Comparison of ENCODE assay signal across 24 mouse cellular contexts in the genomic region with DNA sequence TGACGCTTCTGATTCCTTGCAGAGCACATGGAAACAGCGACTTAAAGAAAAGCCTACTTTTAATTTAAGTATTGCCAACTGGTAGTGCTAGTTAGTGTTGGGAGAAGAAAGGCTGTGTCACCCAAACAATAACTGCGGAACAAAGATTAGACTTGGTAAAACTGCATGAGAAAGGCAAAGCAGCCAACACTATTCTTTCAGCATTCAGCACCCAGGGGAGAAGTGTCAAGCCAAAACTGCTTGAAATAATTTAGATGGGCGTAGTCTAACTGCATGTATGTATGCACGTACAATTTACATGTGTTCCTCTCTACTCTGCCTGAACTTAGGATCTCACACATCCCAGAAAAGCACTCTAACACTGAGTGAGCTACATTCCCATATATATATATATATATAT. TPM values are rescaled to one million over a fixed set of nuclear protein-coding genes. Genes with fewer than 3 reads are reported as not detected.
DNase-seq lines count a peak whose midpoint lies in the region; ATAC-seq and TF ChIP-seq lines count a peak whose summit lies in the region.
"Had no signal": no experiment of that assay in that cellular context is flagged by ENCODE, and none has a peak within 500 bp of the region (broad histone marks: within the 10 kb centered on the region; RNA-seq: fewer than 3 reads in every experiment).

No protein-coding gene starts in this region.

- no peak overlapping the region for H3K4me3 ChIP-seq in heart, adult 2 months
- no peak overlapping the region for H3K4me3 ChIP-seq in liver, postnatal 0 days (ENCODE audit: low read depth, low read length)
- no peak overlapping the region for H3K4me3 ChIP-seq in midbrain, embryonic 11.5 days (ENCODE audit: low read depth, low read length)
- H3K4me3 ChIP-seq in midbrain, embryonic 10.5 days: no peak overlapping the region
- H3K4me3 ChIP-seq: embryonic facial prominence, embryonic 10.5 days; embryonic facial prominence, embryonic 12.5 days; forebrain, embryonic 13.5 days; forebrain, embryonic 15.5 days had no signal

- H3K79me2 ChIP-seq in heart, adult 2 months (replicated peaks; ENCODE audit: control insufficient read depth, insufficient read depth, low read length): no peaks in the 10 kb centered on the region

- no peak for TF ChIP-seq CTCF in heart, adult 2 months (IDR thresholded peaks at IDR 0.05)
- TF ChIP-seq CTCF in liver, postnatal 0 days (IDR thresholded peaks at IDR 0.05; ENCODE audit: low read depth): no peak

- H3K27ac ChIP-seq in heart, adult 2 months: no peak overlapping the region
- no peak overlapping the region for H3K27ac ChIP-seq in liver, postnatal 0 days (ENCODE audit: low read depth)
- H3K27ac ChIP-seq in midbrain, embryonic 11.5 days (ENCODE audit: low read depth, low read length): no peak overlapping the region
- no peak overlapping the region for H3K27ac ChIP-seq in midbrain, embryonic 10.5 days (replicated peaks)
- H3K27ac ChIP-seq: embryonic facial prominence, embryonic 10.5 days; embryonic facial prominence, embryonic 12.5 days; forebrain, embryonic 13.5 days; forebrain, embryonic 15.5 days had no signal

- peak; percentile 36 for DNase-seq in heart, adult 11 months
- no peak for DNase-seq in heart, adult 2 months
- peak; percentile 1 for DNase-seq in liver, postnatal 0 days
- DNase-seq in liver: no peak
- DNase-seq in midbrain, embryonic 11.5 days (ENCODE audit: low spot score, missing footprints): peak; percentile 23
- no peak for DNase-seq in midbrain, embryonic 10.5 days (ENCODE audit: low spot score)
- peak; percentile 58 for DNase-seq in ZHBTc4 (ENCODE audit: low read depth, low spot score)
- DNase-seq in kidney, postnatal 36 days: no peak
- DNase-seq: adrenal gland, adult 8-10 months; adrenal gland, postnatal 14 days; adrenal gland, postnatal 36 days; cerebellum, adult 11-12 months; cerebellum, adult 2 months; cerebellum, adult 9-11 months; cerebellum, postnatal 25 days; forebrain, postnatal 0 days had no signal

- H3K36me3 ChIP-seq in heart, adult 2 months (ENCODE audit: control insufficient read depth, insufficient read depth, low read length): no peaks in the 10 kb centered on the region
- H3K36me3 ChIP-seq in liver, postnatal 0 days (replicated peaks; ENCODE audit: insufficient read depth, low read length): no peaks in the 10 kb centered on the region
- H3K36me3 ChIP-seq in midbrain, embryonic 11.5 days (ENCODE audit: control insufficient read depth, insufficient read depth, low read length): no peaks in the 10 kb centered on the region
- no peaks in the 10 kb centered on the region for H3K36me3 ChIP-seq in midbrain, embryonic 10.5 days
- H3K36me3 ChIP-seq: embryonic facial prominence, embryonic 10.5 days; forebrain, embryonic 15.5 days had no signal

- no peaks in the 10 kb centered on the region for H3K9me3 ChIP-seq in liver, postnatal 0 days (ENCODE audit: low read length)
- H3K9me3 ChIP-seq in midbrain, embryonic 11.5 days (ENCODE audit: control insufficient read depth, low read length): no peaks in the 10 kb centered on the region
- no peaks in the 10 kb centered on the region for H3K9me3 ChIP-seq in midbrain, embryonic 10.5 days (replicated peaks)
- H3K9me3 ChIP-seq: embryonic facial prominence, embryonic 10.5 days; embryonic facial prominence, embryonic 12.5 days; forebrain, embryonic 13.5 days; forebrain, embryonic 15.5 days had no signal

- intact Hi-C loops in heart, adult 2 months (cut with DNase I): loop anchor here (10.0 kb wide), 1 partner anchor 650 kb away; no protein-coding TSS in a partner anchor

- no peaks in the 10 kb centered on the region for H3K27me3 ChIP-seq in heart, adult 2 months (ENCODE audit: control insufficient read depth, insufficient read depth, low read length)
- 0 out of 2 replicates have a peak, but pooled peaks cover 3% of the 10 kb centered on the region for H3K27me3 ChIP-seq in liver, postnatal 0 days (ENCODE audit: insufficient read depth, low read length)
- H3K27me3 ChIP-seq in midbrain, embryonic 11.5 days (ENCODE audit: control insufficient read depth, insufficient read depth, low read length): peaks cover 17% of the 10 kb centered on the region
- H3K27me3 ChIP-seq in midbrain, embryonic 10.5 days (ENCODE audit: low read depth, poor library complexity, severe bottlenecking): peaks cover 35% of the 10 kb centered on the region
- H3K27me3 ChIP-seq: CH12.LX had no signal

- no peak for ATAC-seq in liver, postnatal 0 days
- no peak for ATAC-seq in midbrain, embryonic 11.5 days (ENCODE audit: low FRiP score)
- ATAC-seq: activated CD4-positive, CD25-positive, alpha-beta regulatory T cell, adult 4 months; CD4-positive, CD25-positive, alpha-beta regulatory T cell, adult 4 months; forebrain, embryonic 13.5 days; forebrain, embryonic 15.5 days; forebrain, postnatal 0 days had no signal

- no peaks in the 10 kb centered on the region; the same call in 1 of the 2 replicates for H3K4me1 ChIP-seq in heart, adult 2 months (ENCODE audit: control insufficient read depth, insufficient read depth, low read length)
- peaks cover 16% of the 10 kb centered on the region; the same call in 1 of the 2 replicates for H3K4me1 ChIP-seq in liver, postnatal 0 days (ENCODE audit: insufficient read depth)
- H3K4me1 ChIP-seq in midbrain, embryonic 11.5 days (ENCODE audit: control insufficient read depth, insufficient read depth, low read length): peaks cover 10% of the 10 kb centered on the region
- H3K4me1 ChIP-seq in midbrain, embryonic 10.5 days: peaks cover 22% of the 10 kb centered on the region

- TF ChIP-seq POLR2A in heart, adult 2 months (IDR thresholded peaks at IDR 0.05; ENCODE audit: insufficient read depth, low read depth, low read length): no peak

- H3K9ac ChIP-seq in heart, adult 2 months (ENCODE audit: low read depth, low read length): no peak overlapping the region
- H3K9ac ChIP-seq in liver, postnatal 0 days (replicated peaks): no peak overlapping the region
- H3K9ac ChIP-seq in midbrain, embryonic 11.5 days (ENCODE audit: low read length): no peak overlapping the region
- H3K9ac ChIP-seq: embryonic facial prominence, embryonic 12.5 days; forebrain, embryonic 13.5 days; forebrain, embryonic 15.5 days; forebrain, postnatal 0 days had no signal

- no peak for TF ChIP-seq EP300 in heart, adult 2 months (IDR thresholded peaks at IDR 0.05; ENCODE audit: insufficient read depth, low read depth, low read length)
- no peak for TF ChIP-seq EP300 in liver, postnatal 0 days (IDR thresholded peaks at IDR 0.05; ENCODE audit: low read depth)

- WGBS in heart, adult 2 months: 56% methylated on average over 5 of the region's 5 CpGs
- 71% methylated on average over 5 of the region's 5 CpGs for WGBS in liver, postnatal 0 days (ENCODE audit: insufficient replicate concordance)
- WGBS in midbrain, embryonic 11.5 days: 80% methylated on average over 5 of the region's 5 CpGs
- WGBS in midbrain, embryonic 10.5 days: 80% methylated on average over 5 of the region's 5 CpGs

- H3K4me2 ChIP-seq in liver, postnatal 0 days (ENCODE audit: low read depth, low read length): no peak overlapping the region
- H3K4me2 ChIP-seq in midbrain, embryonic 11.5 days: no peak overlapping the region
- H3K4me2 ChIP-seq: embryonic facial prominence, embryonic 12.5 days; forebrain, embryonic 13.5 days; forebrain, embryonic 15.5 days had no signal

RNA-seq across cellular contexts. Expression of a gene that starts 4.2 kb away (rescaled TPM):
- total RNA-seq in heart, adult 2 months (2021): 1 to 10 TPM; 2.2 to 3.7 TPM
- polyA plus RNA-seq in heart, adult 2 months (2012; rRNA removed): 3.3 TPM in 2 replicates
- 2.8 TPM in 2 replicates for polyA plus RNA-seq in liver, postnatal 0 days (2015; fragmentation: Nextera tagmentation; extraction: Ambion mirVana)
- 1.5 and 2.0 TPM in 2 replicates for polyA plus RNA-seq in midbrain, embryonic 11.5 days (2014; fragmentation: Nextera tagmentation; extraction: Ambion mirVana)
- polyA plus RNA-seq in midbrain, embryonic 10.5 days (2016; fragmentation: Nextera tagmentation; extraction: Ambion mirVana): 1.4 and 1.9 TPM in 2 replicates

RNA-seq across cellular contexts. Expression of a gene that starts 10.3 kb away (rescaled TPM):
- total RNA-seq in heart, adult 2 months (2021): 1 to 10 TPM; 3.1 to 5.8 TPM
- 7.3 and 10.7 TPM in 2 replicates for polyA plus RNA-seq in heart, adult 2 months (2012; rRNA removed)
- polyA plus RNA-seq in liver, postnatal 0 days (2015; fragmentation: Nextera tagmentation; extraction: Ambion mirVana): 8.2 and 12.1 TPM in 2 replicates
- polyA plus RNA-seq in midbrain, embryonic 11.5 days (2014; fragmentation: Nextera tagmentation; extraction: Ambion mirVana): 15.6 and 17.4 TPM in 2 replicates
- 18.1 and 20.1 TPM in 2 replicates for polyA plus RNA-seq in midbrain, embryonic 10.5 days (2016; fragmentation: Nextera tagmentation; extraction: Ambion mirVana)
- total RNA-seq: MEL had no signal
- polyA plus RNA-seq: activated CD4-positive, CD25-positive, alpha-beta regulatory T cell, adult 4 months; CD4-positive, CD25-positive, alpha-beta regulatory T cell, adult 4 months had no signal

RNA-seq across cellular contexts. Expression of a gene that starts 17.5 kb away (rescaled TPM):
- total RNA-seq in heart, adult 2 months (2021): 10 to 100 TPM; 31.2 to 36.4 TPM
- 263 and 281 TPM in 2 replicates for polyA plus RNA-seq in heart, adult 2 months (2012; rRNA removed)
- polyA plus RNA-seq in liver, postnatal 0 days (2015; fragmentation: Nextera tagmentation; extraction: Ambion mirVana): 9.1 and 9.7 TPM in 2 replicates
- 44.4 and 45.6 TPM in 2 replicates for polyA plus RNA-seq in midbrain, embryonic 11.5 days (2014; fragmentation: Nextera tagmentation; extraction: Ambion mirVana)
- polyA plus RNA-seq in midbrain, embryonic 10.5 days (2016; fragmentation: Nextera tagmentation; extraction: Ambion mirVana): 63.1 and 82.0 TPM in 2 replicates

RNA-seq across cellular contexts. Expression of a gene that starts 35.1 kb away (rescaled TPM):
- 1 to 10 TPM in 1 of 2 experiments, under 1 TPM in 1; 0.91 to 2.6 TPM for total RNA-seq in heart, adult 2 months (2021)
- polyA plus RNA-seq in heart, adult 2 months (2012; rRNA removed): 2.8 and 5.1 TPM in 2 replicates
- 1.9 and 3.2 TPM in 2 replicates for polyA plus RNA-seq in liver, postnatal 0 days (2015; fragmentation: Nextera tagmentation; extraction: Ambion mirVana)
- polyA plus RNA-seq in midbrain, embryonic 11.5 days (2014; fragmentation: Nextera tagmentation; extraction: Ambion mirVana): 33.8 and 43.6 TPM in 2 replicates
- 21.9 and 45.3 TPM in 2 replicates for polyA plus RNA-seq in midbrain, embryonic 10.5 days (2016; fragmentation: Nextera tagmentation; extraction: Ambion mirVana)

Comparison
In these comparisons a context has a peak if more than half of its experiments do, and no peak if none do; other contexts are left out.
1. DNase-seq: peak in heart, adult 11 months (single experiment), liver, postnatal 0 days (single experiment), midbrain, embryonic 11.5 days (single experiment) and ZHBTc4 (single experiment); none in heart, adult 2 months (0 of 2), liver (single experiment), midbrain, embryonic 10.5 days (single experiment) and kidney, postnatal 36 days (0 of 2).